Comparison of ENCODE assay signal across 8 mouse cellular contexts in genomic region chr19:59193986-59194820, GRCm38 (mm10). TPM values are rescaled to one million over a fixed set of nuclear protein-coding genes. Genes with fewer than 3 reads are reported as not detected.
DNase-seq lines count a peak whose midpoint lies in the region; ATAC-seq lines count a peak whose summit lies in the region.

No protein-coding gene starts in this region.

- H3K36me3 ChIP-seq in limb, embryonic 13.5 days, result no peaks in the 10 kb centered on the region
- no peaks in the 10 kb centered on the region for H3K36me3 ChIP-seq in stomach, embryonic 15.5 days

- peaks cover 86% of the 10 kb centered on the region for H3K27me3 ChIP-seq in limb, embryonic 13.5 days
- peaks cover 72% of the 10 kb centered on the region for H3K27me3 ChIP-seq in stomach, embryonic 15.5 days (replicated peaks)

- peaks cover 17% of the 10 kb centered on the region; the same call in 1 of the 2 replicates for H3K4me1 ChIP-seq in limb, embryonic 13.5 days
- H3K4me1 ChIP-seq in stomach, embryonic 15.5 days, result peaks cover 5% of the 10 kb centered on the region

- H3K27ac ChIP-seq in limb, embryonic 13.5 days, result no peak overlapping the region
- no peak overlapping the region for H3K27ac ChIP-seq in stomach, embryonic 15.5 days

- H3K4me3 ChIP-seq in limb, embryonic 13.5 days, result peak overlapping the region; percentile 31
- peak overlapping the region; percentile 14 for H3K4me3 ChIP-seq in stomach, embryonic 15.5 days (replicated peaks)

- peak overlapping the region; percentile 56 for H3K4me2 ChIP-seq in limb, embryonic 13.5 days (replicated peaks)
- H3K4me2 ChIP-seq in stomach, embryonic 15.5 days, result peak overlapping the region; percentile 46

- 0 out of 2 replicates have a peak, but pooled peaks cover under 1% of the 10 kb centered on the region for H3K9me3 ChIP-seq in limb, embryonic 13.5 days
- no peaks in the 10 kb centered on the region for H3K9me3 ChIP-seq in stomach, embryonic 15.5 days

- no peak overlapping the region for H3K9ac ChIP-seq in limb, embryonic 13.5 days
- no peak overlapping the region for H3K9ac ChIP-seq in stomach, embryonic 15.5 days

- no peak for ATAC-seq in limb, embryonic 13.5 days (ENCODE audit: low FRiP score, low read depth)
- no peak for ATAC-seq in stomach, embryonic 15.5 days (ENCODE audit: insufficient read depth, low FRiP score, low read depth)

- peak; percentile 13 to 22 for DNase-seq in adrenal gland, adult 18-20 months (ENCODE audit: low spot score in 2 of 2)
- no peak for DNase-seq in adrenal gland, postnatal 4 days (ENCODE audit: low spot score in 2 of 2)
- DNase-seq in thymus, postnatal 4 days, result peak; percentile 22
- DNase-seq in thymus, postnatal 0 days (ENCODE audit: low spot score), result no peak
- no peak for DNase-seq in cerebellum, adult 9-10 months
- DNase-seq in spleen, postnatal 36 days (ENCODE audit: low spot score in 2 of 2), result no peak

- under 1% methylated on average over 50 of the region's 50 CpGs for WGBS in limb, embryonic 13.5 days
- under 1% methylated on average over 50 of the region's 50 CpGs for WGBS in stomach, embryonic 15.5 days

RNA-seq across cellular contexts. Expression of gene Vax1, which starts 24.3 kb away (rescaled TPM):
- not detected for total RNA-seq in adrenal gland, adult 18-20 months (2021)
- not detected for total RNA-seq in adrenal gland, postnatal 4 days (2021)
- not detected in 2 replicates for polyA plus RNA-seq in thymus, postnatal 0 days (2015; fragmentation: Nextera tagmentation; extraction: Ambion mirVana)
- polyA plus RNA-seq in limb, embryonic 13.5 days (2015; fragmentation: Nextera tagmentation; extraction: Ambion mirVana), result 0.14 TPM in 1 of 2 replicates, not detected in the other
- not detected in 2 replicates for polyA plus RNA-seq in stomach, embryonic 15.5 days (2015; fragmentation: Nextera tagmentation; extraction: Ambion mirVana)

RNA-seq across cellular contexts. Expression of gene Kcnk18, which starts 24.8 kb away (rescaled TPM):
- not detected for total RNA-seq in adrenal gland, adult 18-20 months (2021)
- not detected for total RNA-seq in adrenal gland, postnatal 4 days (2021)
- polyA plus RNA-seq in thymus, postnatal 0 days (2015; fragmentation: Nextera tagmentation; extraction: Ambion mirVana), result not detected in 2 replicates
- 0.04 TPM in 1 of 2 replicates, not detected in the other for polyA plus RNA-seq in limb, embryonic 13.5 days (2015; fragmentation: Nextera tagmentation; extraction: Ambion mirVana)
- polyA plus RNA-seq in stomach, embryonic 15.5 days (2015; fragmentation: Nextera tagmentation; extraction: Ambion mirVana), result 0.06 TPM in 1 of 2 replicates, not detected in the other

Comparison
In these comparisons a context has a peak if more than half of its experiments do, and no peak if none do; other contexts are left out.
1. DNase-seq: peak in adrenal gland, adult 18-20 months (2 of 2) and thymus, postnatal 4 days (single experiment); none in adrenal gland, postnatal 4 days (0 of 2), thymus, postnatal 0 days (single experiment), cerebellum, adult 9-10 months (single experiment) and spleen, postnatal 36 days (0 of 2).